Mouse (Mus musculus): ENCODE results near the gene Man1a.

- TF ChIP-seq ZNF384 (IDR thresholded peaks at IDR 0.05; ENCODE audit: low read depth, low read length) (no peak), CHD2 (IDR thresholded peaks at IDR 0.05; ENCODE audit: low read depth, low read length) (no peak)
Observed at GRCm38 (mm10) chr10:53886475-53886874, 189.9 kb downstream of the Man1a start.

Measured in ES-E14 (cell line).